Mouse (Mus musculus): ENCODE data around the gene Idua. TPM values are rescaled to one million over a fixed set of nuclear protein-coding genes. Genes with fewer than 3 reads are reported as not detected.

The Idua gene
- total RNA-seq, 2 experiments from 2014 or later = 16.8 to 17.1 TPM

- no peak overlapping the region for H3K4me3 ChIP-seq
- no peak overlapping the region for H3K27ac ChIP-seq
- no peak for DNase-seq (ENCODE audit: low spot score in 2 of 2)
- TF ChIP-seq CTCF (conservative IDR thresholded peaks at IDR 0.05) = no peak
Observed at GRCm38 (mm10) chr5:108724006-108724405, 63.9 kb downstream of the Idua start.

- TF ChIP-seq CTCF (conservative IDR thresholded peaks at IDR 0.05) = peak; percentile 93
- peak overlapping the region; percentile 70 for H3K27ac ChIP-seq
- peak; percentile 74 to 80 for DNase-seq (ENCODE audit: low spot score in 2 of 2)
- no peak overlapping the region for H3K4me3 ChIP-seq
Observed at GRCm38 (mm10) chr5:108726557-108727248, 66.6 kb downstream of the Idua start.

- TF ChIP-seq CTCF (conservative IDR thresholded peaks at IDR 0.05) = no peak
- DNase-seq (ENCODE audit: low spot score in 2 of 2) = no peak
- Histone ChIP-seq H3K4me3 (no peak overlapping the region), H3K27ac (no peak overlapping the region)
Observed at GRCm38 (mm10) chr5:108727425-108727824, 67.3 kb downstream of the Idua start.

Other genes starting within 250 kb of the Idua start
- gene Atp5k, start 225.9 kb upstream of the Idua start, total RNA-seq (2021) = 100 to 1,000 TPM; 256 to 259 TPM
- gene Mfsd7a, start 211.4 kb upstream of the Idua start, total RNA-seq (2021) = under 1 TPM; 0.69 to 0.90 TPM
- 10 to 100 TPM; 43.5 to 47.1 TPM for gene Pcgf3, start 199.1 kb upstream of the Idua start, total RNA-seq (2021)
- 100 to 1,000 TPM; 507 to 549 TPM for gene Cplx1, start 110.3 kb upstream of the Idua start, total RNA-seq (2021)
- 10 to 100 TPM; 96.2 to 97.3 TPM for gene Gak, start 30.6 kb upstream of the Idua start, total RNA-seq (2021)
- 10 to 100 TPM; 40.7 to 43.5 TPM for gene Tmem175, start 30.6 kb upstream of the Idua start, total RNA-seq (2021)
- 10 to 100 TPM; 50.2 to 51.5 TPM for gene Dgkq, start 9.3 kb downstream of the Idua start, total RNA-seq (2021)
- 1 to 10 TPM; 1.2 TPM for gene Slc26a1, start 15.2 kb downstream of the Idua start, total RNA-seq (2021)
- gene Fgfrl1, start 32.1 kb downstream of the Idua start, total RNA-seq (2021) = 10 to 100 TPM; 21.3 to 22.4 TPM
- not detected for gene Rnf212, start 114.7 kb downstream of the Idua start, total RNA-seq (2021)
- not detected for gene Tmed11, start 135.0 kb downstream of the Idua start, total RNA-seq (2021)
- not detected for gene Vmn2r8, start 148.5 kb downstream of the Idua start, total RNA-seq (2021)
- not detected for gene Vmn2r9, start 192.3 kb downstream of the Idua start, total RNA-seq (2021)

Measured in layer of hippocampus, adult 2 months (tissue).